Mouse (Mus musculus) hindbrain, embryonic 14.5 days (tissue): ENCODE data around the gene Ablim2. TPM values are rescaled to one million over a fixed set of nuclear protein-coding genes. Genes with fewer than 3 reads are reported as not detected.

Source experiments
- ATAC-seq: fragments of 200-750 bp; cut with Nextera tagmentation; 2 replicates; pipeline ENCODE4 v1.8.0; 2017; ENCODE audit warnings: moderate number of reproducible peaks, mild to moderate bottlenecking, moderate TSS enrichment, moderate library complexity; ENCODE audit not compliant: low FRiP score
- DNase-seq: peaks from one replicate; pipeline ENCODE4 v3.0.0-alpha.2; 2015; ENCODE audit warnings: low spot score
- H3K27ac ChIP-seq: fragments of 300-500 bp; sonication (generic); 2 replicates; pipeline ENCODE4 v1.5.1; 2014; ENCODE audit warnings: mild to moderate bottlenecking, moderate library complexity
- H3K27me3 ChIP-seq: fragments of 300-500 bp; sonication (generic); 2 replicates; pipeline ENCODE4 v1.6.1; 2014; ENCODE audit warnings: mild to moderate bottlenecking, low read length, mixed read lengths; ENCODE audit not compliant: control insufficient read depth, insufficient read depth
- H3K36me3 ChIP-seq: fragments of 300-500 bp; sonication (generic); replicated peaks from 2 replicates; pipeline ENCODE4 v1.6.1; 2014; ENCODE audit not compliant: control insufficient read depth, insufficient read depth
- H3K4me1 ChIP-seq: fragments of 300-500 bp; sonication (generic); replicated peaks from 2 replicates; pipeline ENCODE4 v1.6.1; 2014; ENCODE audit warnings: antibody characterized with exemption, low read length, mixed read lengths; ENCODE audit not compliant: control insufficient read depth, insufficient read depth
- H3K4me2 ChIP-seq: fragments of 300-500 bp; sonication (generic); replicated peaks from 2 replicates; pipeline ENCODE4 v1.6.1; 2014; ENCODE audit warnings: mild to moderate bottlenecking, moderate library complexity
- H3K4me3 ChIP-seq: fragments of 300-500 bp; sonication (generic); replicated peaks from 2 replicates; pipeline ENCODE4 v1.5.1; 2014; ENCODE audit warnings: mild to moderate bottlenecking, low read length
- H3K9ac ChIP-seq: fragments of 300-500 bp; sonication (generic); 2 replicates; pipeline ENCODE4 v1.6.1; 2014
- H3K9me3 ChIP-seq: fragments of 300-500 bp; sonication (generic); 2 replicates; pipeline ENCODE4 v1.6.1; 2016; ENCODE audit warnings: low read length; ENCODE audit not compliant: control insufficient read depth
- WGBS: fragments of 180-500 bp; shearing (Covaris S2); extraction: QIAGEN DNeasy Blood & Tissue Kit; methylation state at CpG from one replicate; pipeline ENCODE4 v1.1.7; 2014; 5-methylcytosine and 5-hydroxymethylcytosine counted together
- polyA plus RNA-seq: library from polyadenylated mRNA; unstranded; fragments of >200 nt; fragmentation: Nextera tagmentation; extraction: Ambion mirVana; gene quantifications from 2 replicates; pipeline ENCODE4 v1.2.1, GENCODE M21; 2014

Gene Ablim2
- polyA plus RNA-seq, 1 experiment from 2014 or later = 19.9 TPM

GRCm38 (mm10) chr5:35931296-35931695, 173.6 kb downstream of the Ablim2 start:
- Histone ChIP-seq H3K9me3 (no peaks in the 10 kb centered on the region), H3K4me3 (no peak overlapping the region), H3K27ac (no peak overlapping the region), H3K36me3 (peaks cover 6% of the 10 kb centered on the region), H3K4me1 (peaks cover 32% of the 10 kb centered on the region), H3K4me2 (no peak overlapping the region), H3K27me3 (no peaks in the 10 kb centered on the region), H3K9ac (no peak overlapping the region)
- ATAC-seq = no peak
- 71% methylated on average over 5 of the region's 5 CpGs for WGBS
- no peak for DNase-seq

DNA sequence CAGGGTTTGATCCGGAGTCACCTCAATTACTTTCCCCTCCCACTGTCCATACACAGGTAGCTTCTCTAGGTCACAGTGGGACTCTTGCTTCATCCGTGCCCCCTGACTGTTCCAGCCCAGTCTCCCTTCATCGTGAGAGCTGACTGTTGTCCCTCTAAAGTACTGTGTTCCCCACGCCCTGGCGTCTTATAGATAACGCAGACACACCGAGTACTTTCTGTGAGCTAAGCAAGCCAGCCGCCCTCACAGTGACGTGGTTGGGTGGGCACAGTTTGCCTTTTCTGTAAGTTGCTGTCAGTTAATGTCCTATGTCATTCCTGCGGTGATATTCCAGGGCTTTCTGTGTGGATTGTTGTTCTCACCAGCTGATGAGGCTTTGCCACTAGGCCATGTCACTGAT, 175.4 kb downstream of the Ablim2 start:
- peaks cover 23% of the 10 kb centered on the region for H3K4me1 ChIP-seq
- no peak overlapping the region for H3K27ac ChIP-seq
- H3K4me2 ChIP-seq = no peak overlapping the region
- ATAC-seq (0 out of 2 replicates have a peak, but pooled peaks have one; percentile 28), DNase-seq (no peak)
- H3K9me3 ChIP-seq = no peaks in the 10 kb centered on the region
- no peak overlapping the region for H3K4me3 ChIP-seq
- H3K9ac ChIP-seq = no peak overlapping the region
- no peaks in the 10 kb centered on the region for H3K27me3 ChIP-seq
- WGBS = 71% methylated on average over 10 of the region's 10 CpGs
- peaks cover 19% of the 10 kb centered on the region for H3K36me3 ChIP-seq

Other genes with a start within 250 kb of the Ablim2 start
- gene Cpz, start 232.2 kb upstream of the Ablim2 start, polyA plus RNA-seq = 0.80 and 1.0 TPM in 2 replicates
- gene Trmt44, start 182.8 kb upstream of the Ablim2 start, polyA plus RNA-seq = 6.0 and 6.5 TPM in 2 replicates
- gene Acox3, start 174.8 kb upstream of the Ablim2 start, polyA plus RNA-seq = 13.7 and 14.5 TPM in 2 replicates
- 17.2 and 18.1 TPM in 2 replicates for gene Htra3, start 78.1 kb upstream of the Ablim2 start, polyA plus RNA-seq
- 2.5 and 3.0 TPM in 2 replicates for gene Sh3tc1, start 17.9 kb upstream of the Ablim2 start, polyA plus RNA-seq
- 70.8 and 72.3 TPM in 2 replicates for gene Afap1, start 135.4 kb downstream of the Ablim2 start, polyA plus RNA-seq